22 mouse cellular contexts compared by ENCODE assay signal in the genomic region with DNA sequence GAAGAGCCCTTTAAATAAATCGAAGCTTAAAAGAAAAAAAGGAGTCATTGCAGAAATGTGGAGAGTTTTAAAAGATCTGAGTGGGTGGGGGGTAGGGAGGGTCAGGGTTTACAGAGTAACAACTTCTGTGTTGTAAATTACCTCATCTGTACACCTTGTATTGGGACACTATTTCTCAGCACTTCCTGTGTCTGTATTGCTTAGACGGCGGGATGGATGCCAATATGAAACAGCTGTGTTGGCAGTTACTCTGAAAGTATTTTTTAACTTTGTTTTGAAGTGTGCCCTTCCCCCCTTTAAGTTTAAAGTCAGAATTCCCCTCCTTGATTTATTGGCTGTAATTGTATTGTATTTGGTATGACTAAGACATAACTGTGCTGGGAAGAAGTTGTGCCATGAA. TPM values are rescaled to one million over a fixed set of nuclear protein-coding genes. Genes with fewer than 3 reads are reported as not detected.
DNase-seq lines count a peak whose midpoint lies in the region; ATAC-seq and TF ChIP-seq lines count a peak whose summit lies in the region.
"Had no signal": no experiment of that assay in that cellular context is flagged by ENCODE, and none has a peak within 500 bp of the region (broad histone marks: within the 10 kb centered on the region; RNA-seq: fewer than 3 reads in every experiment).

No protein-coding gene starts in this region.

- no peak overlapping the region for H3K27ac ChIP-seq in heart, embryonic 11.5 days (ENCODE audit: low read depth, low read length)
- H3K27ac ChIP-seq in limb, embryonic 14.5 days (replicated peaks; ENCODE audit: low read depth, low read length), result no peak overlapping the region
- no peak overlapping the region for H3K27ac ChIP-seq in limb, embryonic 10.5 days
- no peak overlapping the region for H3K27ac ChIP-seq in layer of hippocampus, adult 2 months
- H3K27ac ChIP-seq: gastrocnemius, adult 2 months; heart, embryonic 10.5 days; hindbrain, postnatal 0 days; lung, embryonic 15.5 days; neural tube, embryonic 13.5 days; stomach, embryonic 15.5 days had no signal

- intact Hi-C loops in heart, postnatal 10 days (cut with DNase I), result no loop called here

- TF ChIP-seq CTCF in layer of hippocampus, adult 2 months (conservative IDR thresholded peaks at IDR 0.05), result no peak

- H3K36me3 ChIP-seq in heart, embryonic 11.5 days (ENCODE audit: control insufficient read depth, insufficient read depth, low read length), result peaks cover 16% of the 10 kb centered on the region
- peaks cover 62% of the 10 kb centered on the region for H3K36me3 ChIP-seq in limb, embryonic 14.5 days (ENCODE audit: control insufficient read depth, insufficient read depth, low read length)
- H3K36me3 ChIP-seq in limb, embryonic 10.5 days, result peaks cover 85% of the 10 kb centered on the region

- H3K9ac ChIP-seq in heart, embryonic 11.5 days (ENCODE audit: low read depth, low read length), result no peak overlapping the region
- H3K9ac ChIP-seq in limb, embryonic 14.5 days (ENCODE audit: low read depth, low read length, severe bottlenecking), result no peak overlapping the region
- H3K9ac ChIP-seq: lung, embryonic 15.5 days; neural tube, embryonic 13.5 days; stomach, embryonic 15.5 days had no signal

- peak; percentile 22 to 26 for DNase-seq in heart, postnatal 10 days
- DNase-seq in limb, embryonic 14.5 days (ENCODE audit: low spot score), result peak; percentile 29
- no peak for DNase-seq in limb, embryonic 10.5 days (ENCODE audit: low spot score)
- peak; percentile 45 for DNase-seq in NIH3T3 (ENCODE audit: low read depth)
- no peak for DNase-seq in layer of hippocampus, adult 2 months (ENCODE audit: low spot score in 2 of 2)
- DNase-seq: adrenal gland, postnatal 10 days; cerebellum, adult 18-20 months; cerebellum, postnatal 36 days; gastrocnemius, adult 2 months; layer of hippocampus, postnatal 36 days; spleen, adult 18-20 months had no signal

- no peak overlapping the region for H3K4me2 ChIP-seq in heart, embryonic 11.5 days
- H3K4me2 ChIP-seq in limb, embryonic 14.5 days (replicated peaks; ENCODE audit: low read depth, low read length, severe bottlenecking), result no peak overlapping the region
- H3K4me2 ChIP-seq: lung, embryonic 15.5 days; midbrain, embryonic 11.5 days; neural tube, embryonic 13.5 days; stomach, embryonic 15.5 days had no signal

- no peaks in the 10 kb centered on the region for H3K27me3 ChIP-seq in heart, embryonic 11.5 days (ENCODE audit: control insufficient read depth, insufficient read depth, low read length)
- no peaks in the 10 kb centered on the region for H3K27me3 ChIP-seq in limb, embryonic 14.5 days (ENCODE audit: control insufficient read depth, insufficient read depth, low read length)
- no peaks in the 10 kb centered on the region for H3K27me3 ChIP-seq in limb, embryonic 10.5 days (ENCODE audit: low read depth, poor library complexity, severe bottlenecking)
- H3K27me3 ChIP-seq: lung, embryonic 15.5 days; neural tube, embryonic 13.5 days; stomach, embryonic 15.5 days had no signal

- no peak for TF ChIP-seq POLR2A in limb, embryonic 14.5 days (IDR thresholded peaks at IDR 0.05; ENCODE audit: borderline replicate concordance, extremely low read depth, insufficient read depth, insufficient read length)

- no peaks in the 10 kb centered on the region for H3K4me1 ChIP-seq in heart, embryonic 11.5 days (ENCODE audit: control insufficient read depth, insufficient read depth, low read length)
- H3K4me1 ChIP-seq in limb, embryonic 14.5 days (ENCODE audit: control insufficient read depth, insufficient read depth, low read length), result no peaks in the 10 kb centered on the region
- H3K4me1 ChIP-seq in limb, embryonic 10.5 days, result no peaks in the 10 kb centered on the region
- H3K4me1 ChIP-seq: heart, embryonic 10.5 days; lung, embryonic 15.5 days; neural tube, embryonic 13.5 days; stomach, embryonic 15.5 days had no signal

- H3K9me3 ChIP-seq in heart, embryonic 11.5 days (replicated peaks; ENCODE audit: control insufficient read depth, low read length), result no peaks in the 10 kb centered on the region
- H3K9me3 ChIP-seq in limb, embryonic 14.5 days (ENCODE audit: control insufficient read depth, low read length), result no peaks in the 10 kb centered on the region
- no peaks in the 10 kb centered on the region for H3K9me3 ChIP-seq in limb, embryonic 10.5 days (replicated peaks)
- H3K9me3 ChIP-seq: G1E; heart, embryonic 10.5 days; lung, embryonic 15.5 days; neural tube, embryonic 13.5 days; stomach, embryonic 15.5 days had no signal

- WGBS in heart, embryonic 11.5 days (ENCODE audit: insufficient replicate concordance), result 97% methylated on average over 3 of the region's 3 CpGs
- WGBS in limb, embryonic 14.5 days, result 64% methylated on average over 3 of the region's 3 CpGs
- 86% methylated on average over 3 of the region's 3 CpGs for WGBS in limb, embryonic 10.5 days

- ATAC-seq in heart, embryonic 11.5 days (replicated peaks; ENCODE audit: insufficient number of reproducible peaks, low FRiP score, low TSS enrichment), result no peak
- no peak for ATAC-seq in limb, embryonic 14.5 days (ENCODE audit: low FRiP score, low read depth)
- peak; percentile 69 for ATAC-seq in inflammation-experienced regulatory T-cells, adult 6 months
- ATAC-seq: forebrain, embryonic 16.5 days; hindbrain, postnatal 0 days had no signal

- H3K4me3 ChIP-seq in heart, embryonic 11.5 days (ENCODE audit: low read depth, low read length), result no peak overlapping the region
- H3K4me3 ChIP-seq in limb, embryonic 14.5 days (replicated peaks; ENCODE audit: low read length), result no peak overlapping the region
- H3K4me3 ChIP-seq in limb, embryonic 10.5 days, result no peak overlapping the region
- H3K4me3 ChIP-seq in layer of hippocampus, adult 2 months, result no peak overlapping the region
- H3K4me3 ChIP-seq: erythroblast, embryonic 14.5 days; gastrocnemius, adult 2 months; heart, embryonic 10.5 days; lung, embryonic 15.5 days; neural tube, embryonic 13.5 days; stomach, embryonic 15.5 days had no signal

RNA-seq across cellular contexts. Expression of gene Tbc1d20, which starts 12.2 kb away (rescaled TPM):
- 10 to 100 TPM; 61.4 to 71.4 TPM for total RNA-seq in heart, postnatal 10 days (2021)
- polyA plus RNA-seq in heart, embryonic 11.5 days (2014; fragmentation: Nextera tagmentation; extraction: Ambion mirVana), result 25.1 and 25.7 TPM in 2 replicates
- polyA plus RNA-seq in limb, embryonic 14.5 days (2012; rRNA removed), result 63.1 and 71.2 TPM in 2 replicates
- 32.0 and 39.3 TPM in 2 replicates for polyA plus RNA-seq in limb, embryonic 14.5 days (2014; fragmentation: Nextera tagmentation; extraction: Ambion mirVana)
- polyA plus RNA-seq in limb, embryonic 10.5 days (2016; fragmentation: Nextera tagmentation; extraction: Ambion mirVana), result 31.2 and 37.1 TPM in 2 replicates
- polyA plus RNA-seq in inflammation-experienced regulatory T-cells, adult 6 months (2017; shearing (Covaris generic)), result 10 to 100 TPM; 16.1 to 19.1 (median 16.8) TPM
- 10 to 100 TPM; 51.1 to 54.6 TPM for total RNA-seq in layer of hippocampus, adult 2 months (2021)

RNA-seq across cellular contexts. Expression of gene Rbck1, which starts 51.0 kb away (rescaled TPM):
- total RNA-seq in heart, postnatal 10 days (2021), result 10 to 100 TPM; 72.5 to 76.8 TPM
- 62.6 and 64.5 TPM in 2 replicates for polyA plus RNA-seq in heart, embryonic 11.5 days (2014; fragmentation: Nextera tagmentation; extraction: Ambion mirVana)
- polyA plus RNA-seq in limb, embryonic 14.5 days (2012; rRNA removed), result 219 and 287 TPM in 2 replicates
- polyA plus RNA-seq in limb, embryonic 14.5 days (2014; fragmentation: Nextera tagmentation; extraction: Ambion mirVana), result 89.5 and 94.1 TPM in 2 replicates
- 85.8 and 92.6 TPM in 2 replicates for polyA plus RNA-seq in limb, embryonic 10.5 days (2016; fragmentation: Nextera tagmentation; extraction: Ambion mirVana)
- 10 to 100 TPM; 54.0 to 68.9 (median 63.6) TPM for polyA plus RNA-seq in inflammation-experienced regulatory T-cells, adult 6 months (2017; shearing (Covaris generic))
- total RNA-seq in layer of hippocampus, adult 2 months (2021), result 100 to 1,000 TPM; 103 to 125 TPM

RNA-seq across cellular contexts. Expression of gene Csnk2a1, which starts 54.8 kb away (rescaled TPM):
- 100 to 1,000 TPM; 106 to 107 TPM for total RNA-seq in heart, postnatal 10 days (2021)
- 38.7 and 90.5 TPM in 2 replicates for polyA plus RNA-seq in heart, embryonic 11.5 days (2014; fragmentation: Nextera tagmentation; extraction: Ambion mirVana)
- 69.6 and 71.6 TPM in 2 replicates for polyA plus RNA-seq in limb, embryonic 14.5 days (2012; rRNA removed)
- polyA plus RNA-seq in limb, embryonic 14.5 days (2014; fragmentation: Nextera tagmentation; extraction: Ambion mirVana), result 92.2 and 95.8 TPM in 2 replicates
- 77.4 and 77.6 TPM in 2 replicates for polyA plus RNA-seq in limb, embryonic 10.5 days (2016; fragmentation: Nextera tagmentation; extraction: Ambion mirVana)
- polyA plus RNA-seq in inflammation-experienced regulatory T-cells, adult 6 months (2017; shearing (Covaris generic)), result 10 to 100 TPM; 57.1 to 89.9 (median 83.2) TPM
- total RNA-seq in layer of hippocampus, adult 2 months (2021), result 10 to 100 TPM; 95.3 to 97.7 TPM

Comparison
In these comparisons a context has a peak if more than half of its experiments do, and no peak if none do; other contexts are left out.
1. DNase-seq: peak in heart, postnatal 10 days (2 of 2), limb, embryonic 14.5 days (single experiment) and NIH3T3 (single experiment); none in limb, embryonic 10.5 days (single experiment) and layer of hippocampus, adult 2 months (0 of 2).